Mouse (Mus musculus) intestine, postnatal 0 days (tissue): Measurements from ENCODE around the gene Foxi3. TPM values are rescaled to one million over a fixed set of nuclear protein-coding genes. Genes with fewer than 3 reads are reported as not detected.

Experiments used
- ATAC-seq: fragments of 200-750 bp; cut with Nextera tagmentation; 2 replicates; pipeline ENCODE4 v1.8.0; 2017; ENCODE audit warnings: mild to moderate bottlenecking, moderate TSS enrichment, moderate library complexity
- H3K27ac ChIP-seq: fragments of 300-500 bp; sonication (generic); 2 replicates; pipeline ENCODE4 v1.5.1; 2014; ENCODE audit warnings: mild to moderate bottlenecking, low read depth, low read length, moderate library complexity
- H3K27me3 ChIP-seq: fragments of 300-500 bp; sonication (generic); replicated peaks from 2 replicates; pipeline ENCODE4 v1.6.1; 2014; ENCODE audit warnings: low read length, mixed read lengths; ENCODE audit not compliant: control insufficient read depth, insufficient read depth
- H3K36me3 ChIP-seq: fragments of 300-500 bp; sonication (generic); 2 replicates; pipeline ENCODE4 v1.6.1; 2014; ENCODE audit warnings: mild to moderate bottlenecking, moderate library complexity; ENCODE audit not compliant: control insufficient read depth, insufficient read depth
- H3K4me1 ChIP-seq: fragments of 300-500 bp; sonication (generic); replicated peaks from 2 replicates; pipeline ENCODE4 v1.6.1; 2014; ENCODE audit warnings: antibody characterized with exemption, low read length, mixed read lengths; ENCODE audit not compliant: control insufficient read depth, insufficient read depth
- H3K4me2 ChIP-seq: fragments of 300-500 bp; sonication (generic); replicated peaks from 2 replicates; pipeline ENCODE4 v1.6.1; 2014; ENCODE audit warnings: low read depth, mild to moderate bottlenecking, moderate library complexity
- H3K4me3 ChIP-seq: fragments of 300-500 bp; sonication (generic); 2 replicates; pipeline ENCODE4 v1.5.1; 2014; ENCODE audit warnings: low read depth, low read length
- H3K9ac ChIP-seq: fragments of 300-500 bp; sonication (generic); 2 replicates; pipeline ENCODE4 v1.6.1; 2014; ENCODE audit warnings: mild to moderate bottlenecking, low read depth, low read length
- H3K9me3 ChIP-seq: fragments of 300-500 bp; sonication (generic); 2 replicates; pipeline ENCODE4 v1.6.1; 2016; ENCODE audit warnings: mixed run types; ENCODE audit not compliant: control insufficient read depth
- CTCF ChIP-seq: sonication (generic); IDR thresholded peaks from 2 replicates; pipeline ENCODE4 v1.5.1; 2016; ENCODE audit warnings: low read depth, mild to moderate bottlenecking, control low read depth, antibody characterized with exemption, moderate library complexity
- WGBS: fragments of 180-500 bp; shearing (Covaris S2); extraction: QIAGEN DNeasy Blood & Tissue Kit; methylation state at CpG from one replicate; pipeline ENCODE4 v1.1.7; 2014; 5-methylcytosine and 5-hydroxymethylcytosine counted together
- polyA plus RNA-seq: library from polyadenylated mRNA; unstranded; fragments of >200 nt; fragmentation: Nextera tagmentation; extraction: Ambion mirVana; gene quantifications from 2 replicates; pipeline ENCODE4 v1.2.1, GENCODE M21; 2015

The Foxi3 gene
- not detected in 2 replicates for polyA plus RNA-seq

GRCm38 (mm10) chr6:70956285-70956912, at the start of gene Foxi3:
Foxi3 (plus strand) TSS chr6:70956531.
- H3K4me2 ChIP-seq: peak within 1 kb of the TSS; percentile 77
- peak within 1 kb of the TSS; percentile 45 for H3K4me3 ChIP-seq
- peak; percentile 64; the same call in 1 of the 2 replicates for ATAC-seq
- no peaks in the 10 kb centered on the region for H3K36me3 ChIP-seq
- H3K27ac ChIP-seq: no peak within 1 kb of the TSS
- no peak for TF ChIP-seq CTCF
- H3K9ac ChIP-seq: no peak within 1 kb of the TSS
- no peaks in the 10 kb centered on the region for H3K4me1 ChIP-seq
- peaks cover 72% of the 10 kb centered on the region for H3K27me3 ChIP-seq
- under 1% methylated on average over 65 of the region's 67 CpGs for WGBS
- H3K9me3 ChIP-seq: no peaks in the 10 kb centered on the region

GRCm38 (mm10) chr6:70909572-70909971, 46.8 kb upstream of the Foxi3 start:
- WGBS: 92% methylated on average over 7 of the region's 7 CpGs
- Histone ChIP-seq H3K9me3 (no peaks in the 10 kb centered on the region), H3K4me2 (no peak overlapping the region), H3K4me3 (no peak overlapping the region), H3K4me1 (no peaks in the 10 kb centered on the region), H3K36me3 (peaks cover 13% of the 10 kb centered on the region), H3K27ac (no peak overlapping the region), H3K9ac (no peak overlapping the region), H3K27me3 (no peaks in the 10 kb centered on the region)
- ATAC-seq: no peak
- TF ChIP-seq CTCF: no peak

GRCm38 (mm10) chr6:70910285-70910684, 46.0 kb upstream of the Foxi3 start:
- Histone ChIP-seq H3K9ac (no peak overlapping the region), H3K27me3 (no peaks in the 10 kb centered on the region), H3K27ac (no peak overlapping the region), H3K36me3 (0 out of 2 replicates have a peak, but pooled peaks cover 11% of the 10 kb centered on the region), H3K4me1 (no peaks in the 10 kb centered on the region), H3K4me2 (no peak overlapping the region), H3K9me3 (no peaks in the 10 kb centered on the region), H3K4me3 (no peak overlapping the region)
- WGBS: 63% methylated on average over 4 of the region's 4 CpGs
- no peak for ATAC-seq
- no peak for TF ChIP-seq CTCF

- Histone ChIP-seq H3K4me2 (peak overlapping the region; percentile 46), H3K9ac (no peak overlapping the region), H3K9me3 (no peaks in the 10 kb centered on the region), H3K4me3 (0 out of 2 replicates have a peak overlapping the region, but pooled peaks have one; percentile 3), H3K36me3 (no peaks in the 10 kb centered on the region), H3K27ac (no peak overlapping the region), H3K4me1 (no peaks in the 10 kb centered on the region), H3K27me3 (no peaks in the 10 kb centered on the region)
- TF ChIP-seq CTCF: no peak
- ATAC-seq: no peak; the same call in 1 of the 2 replicates
- 5% methylated on average over 20 of the region's 20 CpGs for WGBS
Measured at GRCm38 (mm10) chr6:70911668-70912395, 44.5 kb upstream of the Foxi3 start.

GRCm38 (mm10) chr6:70912396-70912765, 44.0 kb upstream of the Foxi3 start:
- no peaks in the 10 kb centered on the region for H3K36me3 ChIP-seq
- H3K9ac ChIP-seq: no peak overlapping the region
- H3K4me1 ChIP-seq: no peaks in the 10 kb centered on the region
- no peak overlapping the region for H3K27ac ChIP-seq
- no peak for ATAC-seq
- H3K9me3 ChIP-seq: no peaks in the 10 kb centered on the region
- no peak for TF ChIP-seq CTCF
- no peak overlapping the region for H3K4me3 ChIP-seq
- H3K27me3 ChIP-seq: no peaks in the 10 kb centered on the region
- H3K4me2 ChIP-seq: peak overlapping the region; percentile 46
- WGBS: 52% methylated on average over 7 of the region's 7 CpGs

- H3K4me1 ChIP-seq: no peaks in the 10 kb centered on the region
- no peaks in the 10 kb centered on the region for H3K27me3 ChIP-seq
- H3K9ac ChIP-seq: no peak within 1 kb of the TSS
- no peak within 1 kb of the TSS for H3K4me2 ChIP-seq
- no peak for TF ChIP-seq CTCF
- no peaks in the 10 kb centered on the region for H3K9me3 ChIP-seq
- ATAC-seq: no peak
- no peaks in the 10 kb centered on the region for H3K36me3 ChIP-seq
- WGBS: 87% methylated on average over 3 of the region's 3 CpGs
- no peak within 1 kb of the TSS for H3K4me3 ChIP-seq
- H3K27ac ChIP-seq: no peak within 1 kb of the TSS
Measured at GRCm38 (mm10) chr6:70918827-70919226, 37.5 kb upstream of the Foxi3 start, which contains the start of gene Tex37. Tex37 (minus strand) TSS chr6:70918927.
